Mouse (Mus musculus): ENCODE data around the gene Mreg. TPM values are rescaled to one million over a fixed set of nuclear protein-coding genes. Genes with fewer than 3 reads are reported as not detected.

Mreg gene
- polyA plus RNA-seq, 1 experiment from 2014 or later, result 9.6 TPM

- Histone ChIP-seq H3K9me3 (ENCODE audit: control insufficient read depth, low read length) (no peaks in the 10 kb centered on the region), H3K4me3 (ENCODE audit: low read depth, low read length) (no peak overlapping the region), H3K27me3 (replicated peaks; ENCODE audit: control insufficient read depth, insufficient read depth, low read length) (no peaks in the 10 kb centered on the region), H3K9ac (ENCODE audit: low read length) (no peak overlapping the region), H3K27ac (ENCODE audit: low read depth) (peak overlapping the region; percentile 81), H3K4me1 (replicated peaks; ENCODE audit: control insufficient read depth, insufficient read depth, low read length) (no peaks in the 10 kb centered on the region; the same call in 1 of the 2 replicates), H3K4me2 (ENCODE audit: low read length) (no peak overlapping the region), H3K36me3 (ENCODE audit: control insufficient read depth, insufficient read depth, low read length) (no peaks in the 10 kb centered on the region)
- ATAC-seq (replicated peaks; ENCODE audit: low FRiP score, low TSS enrichment, low read depth) (peak; percentile 41; the same call in 1 of the 2 replicates), DNase-seq (ENCODE audit: low spot score) (no peak)
- 82% methylated on average over 5 of the region's 5 CpGs for WGBS
Observed at GRCm38 (mm10) chr1:72196123-72196522, 16.0 kb downstream of the Mreg start.

- H3K4me2 ChIP-seq (ENCODE audit: low read length), result no peak overlapping the region
- no peaks in the 10 kb centered on the region for H3K36me3 ChIP-seq (ENCODE audit: control insufficient read depth, insufficient read depth, low read length)
- H3K9me3 ChIP-seq (ENCODE audit: control insufficient read depth, low read length), result no peaks in the 10 kb centered on the region
- H3K27me3 ChIP-seq (replicated peaks; ENCODE audit: control insufficient read depth, insufficient read depth, low read length), result no peaks in the 10 kb centered on the region
- H3K4me3 ChIP-seq (ENCODE audit: low read depth, low read length), result no peak overlapping the region
- WGBS, result 90% methylated on average over 8 of the region's 8 CpGs
- H3K9ac ChIP-seq (ENCODE audit: low read length), result no peak overlapping the region
- DNase-seq (ENCODE audit: low spot score) (no peak), ATAC-seq (replicated peaks; ENCODE audit: low FRiP score, low TSS enrichment, low read depth) (no peak)
- H3K27ac ChIP-seq (ENCODE audit: low read depth), result no peak overlapping the region
- H3K4me1 ChIP-seq (replicated peaks; ENCODE audit: control insufficient read depth, insufficient read depth, low read length), result no peaks in the 10 kb centered on the region; the same call in 1 of the 2 replicates
Observed at GRCm38 (mm10) chr1:72191449-72191848, 20.7 kb downstream of the Mreg start.

- Histone ChIP-seq H3K27me3 (replicated peaks; ENCODE audit: control insufficient read depth, insufficient read depth, low read length) (no peaks in the 10 kb centered on the region), H3K9ac (ENCODE audit: low read length) (no peak overlapping the region), H3K4me1 (replicated peaks; ENCODE audit: control insufficient read depth, insufficient read depth, low read length) (peaks cover 2% of the 10 kb centered on the region; the same call in 1 of the 2 replicates), H3K27ac (ENCODE audit: low read depth) (no peak overlapping the region), H3K36me3 (ENCODE audit: control insufficient read depth, insufficient read depth, low read length) (no peaks in the 10 kb centered on the region), H3K4me2 (ENCODE audit: low read length) (no peak overlapping the region), H3K4me3 (ENCODE audit: low read depth, low read length) (no peak overlapping the region), H3K9me3 (ENCODE audit: control insufficient read depth, low read length) (no peaks in the 10 kb centered on the region)
- WGBS, result 46% methylated on average over 16 of the region's 16 CpGs
- ATAC-seq (replicated peaks; ENCODE audit: low FRiP score, low TSS enrichment, low read depth) (no peak), DNase-seq (ENCODE audit: low spot score) (no peak)
Observed at GRCm38 (mm10) chr1:72188142-72188738, 23.9 kb downstream of the Mreg start.

- Histone ChIP-seq H3K4me2 (ENCODE audit: low read length) (no peak overlapping the region), H3K9ac (ENCODE audit: low read length) (no peak overlapping the region), H3K27me3 (replicated peaks; ENCODE audit: control insufficient read depth, insufficient read depth, low read length) (no peaks in the 10 kb centered on the region), H3K4me1 (replicated peaks; ENCODE audit: control insufficient read depth, insufficient read depth, low read length) (peaks cover 8% of the 10 kb centered on the region), H3K4me3 (ENCODE audit: low read depth, low read length) (no peak overlapping the region), H3K27ac (ENCODE audit: low read depth) (no peak overlapping the region), H3K9me3 (ENCODE audit: control insufficient read depth, low read length) (no peaks in the 10 kb centered on the region), H3K36me3 (ENCODE audit: control insufficient read depth, insufficient read depth, low read length) (no peaks in the 10 kb centered on the region)
- no peak for ATAC-seq (replicated peaks; ENCODE audit: low FRiP score, low TSS enrichment, low read depth)
- WGBS, result 71% methylated on average over 10 of the region's 10 CpGs
- no peak for DNase-seq (ENCODE audit: low spot score)
Observed at GRCm38 (mm10) chr1:72187486-72187885, 24.6 kb downstream of the Mreg start.

GRCm38 (mm10) chr1:72186151-72186550 is 26.0 kb downstream of the Mreg start:
- 66% methylated on average over 5 of the region's 5 CpGs for WGBS
- Histone ChIP-seq H3K4me1 (replicated peaks; ENCODE audit: control insufficient read depth, insufficient read depth, low read length) (peaks cover 8% of the 10 kb centered on the region), H3K9ac (ENCODE audit: low read length) (no peak overlapping the region), H3K9me3 (ENCODE audit: control insufficient read depth, low read length) (no peaks in the 10 kb centered on the region), H3K4me3 (ENCODE audit: low read depth, low read length) (no peak overlapping the region), H3K27ac (ENCODE audit: low read depth) (no peak overlapping the region), H3K27me3 (replicated peaks; ENCODE audit: control insufficient read depth, insufficient read depth, low read length) (no peaks in the 10 kb centered on the region), H3K4me2 (ENCODE audit: low read length) (no peak overlapping the region), H3K36me3 (ENCODE audit: control insufficient read depth, insufficient read depth, low read length) (no peaks in the 10 kb centered on the region)
- ATAC-seq (replicated peaks; ENCODE audit: low FRiP score, low TSS enrichment, low read depth), result no peak
- no peak for DNase-seq (ENCODE audit: low spot score)

GRCm38 (mm10) chr1:72183554-72183953 is 28.6 kb downstream of the Mreg start:
- ATAC-seq (replicated peaks; ENCODE audit: low FRiP score, low TSS enrichment, low read depth), result peak; percentile 42
- 46% methylated on average over 6 of the region's 6 CpGs for WGBS
- no peak overlapping the region for H3K27ac ChIP-seq (ENCODE audit: low read depth)

GRCm38 (mm10) chr1:72182930-72183499 is 29.1 kb downstream of the Mreg start:
- H3K36me3 ChIP-seq (ENCODE audit: control insufficient read depth, insufficient read depth, low read length), result no peaks in the 10 kb centered on the region
- H3K9ac ChIP-seq (ENCODE audit: low read length), result no peak overlapping the region
- no peak overlapping the region for H3K4me3 ChIP-seq (ENCODE audit: low read depth, low read length)
- peak; percentile 72 for ATAC-seq (replicated peaks; ENCODE audit: low FRiP score, low TSS enrichment, low read depth)
- H3K4me1 ChIP-seq (replicated peaks; ENCODE audit: control insufficient read depth, insufficient read depth, low read length), result peaks cover 8% of the 10 kb centered on the region
- H3K4me2 ChIP-seq (ENCODE audit: low read length), result peak overlapping the region; percentile 25
- no peaks in the 10 kb centered on the region for H3K9me3 ChIP-seq (ENCODE audit: control insufficient read depth, low read length)
- no peak overlapping the region for H3K27ac ChIP-seq (ENCODE audit: low read depth)
- peak; percentile 66 for DNase-seq (ENCODE audit: low spot score)
- H3K27me3 ChIP-seq (replicated peaks; ENCODE audit: control insufficient read depth, insufficient read depth, low read length), result no peaks in the 10 kb centered on the region
- 3% methylated on average over 13 of the region's 13 CpGs for WGBS

More at GRCm38 (mm10) chr1:72183554-72183953, 28.6 kb downstream of the Mreg start:
- H3K36me3 ChIP-seq (ENCODE audit: control insufficient read depth, insufficient read depth, low read length), result no peaks in the 10 kb centered on the region
- no peak for DNase-seq (ENCODE audit: low spot score)
- no peak overlapping the region for H3K9ac ChIP-seq (ENCODE audit: low read length)
- H3K27me3 ChIP-seq (replicated peaks; ENCODE audit: control insufficient read depth, insufficient read depth, low read length), result no peaks in the 10 kb centered on the region
- H3K9me3 ChIP-seq (ENCODE audit: control insufficient read depth, low read length), result no peaks in the 10 kb centered on the region
- H3K4me3 ChIP-seq (ENCODE audit: low read depth, low read length), result no peak overlapping the region
- peaks cover 8% of the 10 kb centered on the region for H3K4me1 ChIP-seq (replicated peaks; ENCODE audit: control insufficient read depth, insufficient read depth, low read length)
- H3K4me2 ChIP-seq (ENCODE audit: low read length), result peak overlapping the region; percentile 25

- 87% methylated on average over 6 of the region's 7 CpGs for WGBS
Observed at GRCm38 (mm10) chr1:72179947-72180346, 32.2 kb downstream of the Mreg start.

GRCm38 (mm10) chr1:72176239-72176638 is 35.9 kb downstream of the Mreg start:
- no peak overlapping the region for H3K27ac ChIP-seq (ENCODE audit: low read depth)
- H3K9me3 ChIP-seq (ENCODE audit: control insufficient read depth, low read length), result no peaks in the 10 kb centered on the region
- DNase-seq (ENCODE audit: low spot score) (no peak), ATAC-seq (replicated peaks; ENCODE audit: low FRiP score, low TSS enrichment, low read depth) (no peak)
- no peak overlapping the region for H3K4me2 ChIP-seq (ENCODE audit: low read length)
- no peak overlapping the region for H3K9ac ChIP-seq (ENCODE audit: low read length)
- no peaks in the 10 kb centered on the region for H3K36me3 ChIP-seq (ENCODE audit: control insufficient read depth, insufficient read depth, low read length)
- no peak overlapping the region for H3K4me3 ChIP-seq (ENCODE audit: low read depth, low read length)
- H3K27me3 ChIP-seq (replicated peaks; ENCODE audit: control insufficient read depth, insufficient read depth, low read length), result no peaks in the 10 kb centered on the region
- WGBS, result 61% methylated on average over 6 of the region's 6 CpGs
- H3K4me1 ChIP-seq (replicated peaks; ENCODE audit: control insufficient read depth, insufficient read depth, low read length), result no peaks in the 10 kb centered on the region

More at GRCm38 (mm10) chr1:72179947-72180346, 32.2 kb downstream of the Mreg start:
- Histone ChIP-seq H3K27ac (ENCODE audit: low read depth) (no peak overlapping the region), H3K4me3 (ENCODE audit: low read depth, low read length) (no peak overlapping the region), H3K4me1 (replicated peaks; ENCODE audit: control insufficient read depth, insufficient read depth, low read length) (peaks cover 8% of the 10 kb centered on the region), H3K4me2 (ENCODE audit: low read length) (no peak overlapping the region), H3K27me3 (replicated peaks; ENCODE audit: control insufficient read depth, insufficient read depth, low read length) (no peaks in the 10 kb centered on the region), H3K36me3 (ENCODE audit: control insufficient read depth, insufficient read depth, low read length) (no peaks in the 10 kb centered on the region), H3K9ac (ENCODE audit: low read length) (no peak overlapping the region), H3K9me3 (ENCODE audit: control insufficient read depth, low read length) (no peaks in the 10 kb centered on the region)
- no peak for DNase-seq (ENCODE audit: low spot score)
- no peak for ATAC-seq (replicated peaks; ENCODE audit: low FRiP score, low TSS enrichment, low read depth)

All from intestine, embryonic 14.5 days (tissue).